Mouse (Mus musculus): ENCODE data around the gene Clpp. TPM values are rescaled to one million over a fixed set of nuclear protein-coding genes. Genes with fewer than 3 reads are reported as not detected.

Gene Clpp
- total RNA-seq (2014; rRNA removed) (137 and 150 TPM in 2 replicates), polyA plus RNA-seq (2015; fragmentation: Nextera tagmentation; extraction: Ambion mirVana) (163 TPM in 2 replicates)

DNA sequence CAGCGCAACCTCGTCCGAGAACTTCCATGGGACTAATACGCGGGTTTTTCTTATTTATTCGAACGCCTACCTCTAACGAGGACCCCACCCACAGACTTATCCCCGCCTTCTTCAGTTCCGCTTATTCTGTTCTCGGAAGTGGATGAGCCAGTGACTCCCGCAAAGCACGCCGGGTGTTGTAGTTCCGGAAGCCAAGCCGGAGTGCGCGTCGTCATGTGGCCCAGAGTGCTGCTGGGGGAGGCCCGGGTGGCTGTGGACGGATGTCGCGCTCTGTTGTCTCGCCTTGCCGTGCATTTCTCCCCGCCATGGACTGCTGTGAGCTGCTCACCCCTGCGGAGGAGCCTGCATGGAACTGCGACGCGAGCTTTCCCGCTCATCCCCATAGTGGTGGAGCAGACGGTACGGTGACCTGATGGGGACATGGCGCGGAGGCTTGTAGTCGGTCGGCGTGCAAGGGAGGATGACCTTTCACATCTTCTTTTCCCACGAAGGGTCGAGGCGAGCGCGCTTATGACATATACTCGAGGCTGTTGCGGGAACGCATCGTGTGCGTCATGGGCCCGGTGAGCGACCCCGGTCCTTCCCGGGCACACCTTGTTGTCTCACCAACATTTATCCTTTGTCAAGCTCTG lies at the start of gene Clpp:
Gene Clpp, plus strand, starts transcription at position 191 of the 632 bp plus-strand sequence.
- H3K27ac ChIP-seq: peak within 1 kb of the TSS; percentile 82
- H3K9ac ChIP-seq (replicated peaks; ENCODE audit: low read length): peak within 1 kb of the TSS; percentile 79
- peaks cover 6% of the 10 kb centered on the region for H3K4me1 ChIP-seq (ENCODE audit: insufficient read depth, low read length)
- peak within 1 kb of the TSS; percentile 77 for H3K4me3 ChIP-seq (ENCODE audit: low read length)
- no peaks in the 10 kb centered on the region for H3K27me3 ChIP-seq (ENCODE audit: insufficient read depth, low read length)
- TF ChIP-seq CTCF (IDR thresholded peaks at IDR 0.05; ENCODE audit: low read depth): no peak; the same call in 1 of the 2 replicates
- H3K4me2 ChIP-seq (ENCODE audit: low read depth, low read length): peak within 1 kb of the TSS; percentile 89
- no peaks in the 10 kb centered on the region for H3K9me3 ChIP-seq (ENCODE audit: low read length)
- under 1% methylated on average over 52 of the region's 52 CpGs for WGBS
- H3K36me3 ChIP-seq (ENCODE audit: insufficient read depth, low read length): peaks cover 22% of the 10 kb centered on the region
- ATAC-seq: peak; percentile 97
- DNase-seq (ENCODE audit: low spot score): peak; percentile 98

DNA sequence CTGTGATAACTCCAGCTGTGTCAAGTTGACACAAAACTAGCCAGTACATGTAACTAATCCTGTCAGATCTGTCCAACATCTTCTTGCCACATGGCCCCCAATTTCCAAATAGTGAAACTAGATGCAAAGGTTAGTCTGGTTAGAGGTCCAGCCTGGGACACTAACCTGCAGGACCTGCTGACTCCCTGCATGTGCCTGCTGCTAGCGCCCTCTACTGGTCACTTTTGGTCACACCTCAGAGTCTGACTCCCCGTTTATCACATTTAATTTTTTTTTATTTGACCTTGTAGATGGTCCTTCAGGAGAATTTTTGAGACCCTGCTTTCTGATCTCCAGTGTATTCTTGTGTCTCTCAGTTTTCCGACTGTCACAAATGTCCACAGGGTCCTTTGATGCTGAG lies 39.2 kb upstream of the Clpp start:
- peak; percentile 72 for TF ChIP-seq CTCF (IDR thresholded peaks at IDR 0.05; ENCODE audit: low read depth)
- no peak overlapping the region for H3K9ac ChIP-seq (replicated peaks; ENCODE audit: low read length)
- 0 out of 2 replicates have a peak, but pooled peaks cover 3% of the 10 kb centered on the region for H3K9me3 ChIP-seq (ENCODE audit: low read length)
- DNase-seq (ENCODE audit: low spot score) (peak; percentile 43), ATAC-seq (no peak)
- no peak overlapping the region for H3K27ac ChIP-seq
- no peak overlapping the region for H3K4me2 ChIP-seq (ENCODE audit: low read depth, low read length)
- H3K4me3 ChIP-seq (ENCODE audit: low read length): no peak overlapping the region
- no peaks in the 10 kb centered on the region for H3K4me1 ChIP-seq (ENCODE audit: insufficient read depth, low read length)
- no peaks in the 10 kb centered on the region for H3K27me3 ChIP-seq (ENCODE audit: insufficient read depth, low read length)
- no peaks in the 10 kb centered on the region for H3K36me3 ChIP-seq (ENCODE audit: insufficient read depth, low read length)
- WGBS: 20% methylated on average over 3 of the region's 3 CpGs

DNA sequence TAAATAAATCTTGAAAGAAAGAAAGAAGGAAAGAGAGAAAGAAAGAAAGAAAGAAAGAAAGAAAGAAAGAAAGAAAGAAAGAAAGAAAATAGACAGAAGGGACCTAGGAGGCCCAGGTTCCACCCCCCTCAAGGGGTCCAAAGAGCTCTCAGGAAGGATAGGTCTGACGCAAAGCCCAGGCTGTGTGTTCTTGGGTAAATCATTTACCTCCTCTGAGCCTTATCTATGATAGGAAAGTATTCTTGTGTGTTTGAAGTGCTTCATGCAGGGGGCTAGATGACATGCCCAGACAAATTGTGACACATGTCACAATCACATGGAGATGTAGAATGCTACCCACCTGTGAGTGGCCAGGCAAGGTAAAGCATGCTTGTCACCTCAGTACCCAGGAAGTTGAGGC lies 37.5 kb upstream of the Clpp start:
- Histone ChIP-seq H3K27ac (no peak overlapping the region), H3K36me3 (ENCODE audit: insufficient read depth, low read length) (no peaks in the 10 kb centered on the region), H3K4me2 (ENCODE audit: low read depth, low read length) (no peak overlapping the region), H3K4me1 (ENCODE audit: insufficient read depth, low read length) (no peaks in the 10 kb centered on the region), H3K27me3 (ENCODE audit: insufficient read depth, low read length) (no peaks in the 10 kb centered on the region), H3K9ac (replicated peaks; ENCODE audit: low read length) (no peak overlapping the region), H3K9me3 (ENCODE audit: low read length) (no peaks in the 10 kb centered on the region), H3K4me3 (ENCODE audit: low read length) (no peak overlapping the region)
- ATAC-seq: no peak
- DNase-seq (ENCODE audit: low spot score): no peak
- WGBS: 87% methylated on average over 1 of the region's 1 CpGs
- TF ChIP-seq CTCF (IDR thresholded peaks at IDR 0.05; ENCODE audit: low read depth): no peak

DNA sequence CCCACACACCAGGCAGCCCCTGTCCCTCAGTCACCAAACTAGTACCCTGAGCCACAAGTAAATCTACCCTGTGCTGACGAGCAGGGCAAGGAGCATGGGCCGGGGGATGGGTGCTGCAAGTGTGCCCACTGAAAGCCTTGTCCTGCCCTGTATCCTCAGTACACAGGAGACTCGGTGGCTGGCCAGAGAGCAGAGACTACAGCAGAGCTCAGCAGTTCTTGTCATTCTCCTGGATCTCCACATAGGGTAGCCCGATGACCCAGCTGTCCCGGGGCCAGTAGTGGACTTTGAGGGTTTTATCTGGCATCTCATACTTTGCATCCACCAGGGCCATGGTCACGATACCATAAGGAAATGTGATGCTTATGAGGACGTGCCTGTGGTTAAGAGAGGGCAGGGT lies 35.2 kb upstream of the Clpp start:
- no peaks in the 10 kb centered on the region for H3K27me3 ChIP-seq (ENCODE audit: insufficient read depth, low read length)
- no peaks in the 10 kb centered on the region for H3K4me1 ChIP-seq (ENCODE audit: insufficient read depth, low read length)
- DNase-seq (ENCODE audit: low spot score) (no peak), ATAC-seq (no peak)
- H3K4me2 ChIP-seq (ENCODE audit: low read depth, low read length): no peak overlapping the region
- TF ChIP-seq CTCF (IDR thresholded peaks at IDR 0.05; ENCODE audit: low read depth): no peak
- no peaks in the 10 kb centered on the region for H3K9me3 ChIP-seq (ENCODE audit: low read length)
- H3K4me3 ChIP-seq (ENCODE audit: low read length): no peak overlapping the region
- H3K36me3 ChIP-seq (ENCODE audit: insufficient read depth, low read length): no peaks in the 10 kb centered on the region
- H3K9ac ChIP-seq (replicated peaks; ENCODE audit: low read length): no peak overlapping the region
- H3K27ac ChIP-seq: no peak overlapping the region
- WGBS: 79% methylated on average over 7 of the region's 7 CpGs

DNA sequence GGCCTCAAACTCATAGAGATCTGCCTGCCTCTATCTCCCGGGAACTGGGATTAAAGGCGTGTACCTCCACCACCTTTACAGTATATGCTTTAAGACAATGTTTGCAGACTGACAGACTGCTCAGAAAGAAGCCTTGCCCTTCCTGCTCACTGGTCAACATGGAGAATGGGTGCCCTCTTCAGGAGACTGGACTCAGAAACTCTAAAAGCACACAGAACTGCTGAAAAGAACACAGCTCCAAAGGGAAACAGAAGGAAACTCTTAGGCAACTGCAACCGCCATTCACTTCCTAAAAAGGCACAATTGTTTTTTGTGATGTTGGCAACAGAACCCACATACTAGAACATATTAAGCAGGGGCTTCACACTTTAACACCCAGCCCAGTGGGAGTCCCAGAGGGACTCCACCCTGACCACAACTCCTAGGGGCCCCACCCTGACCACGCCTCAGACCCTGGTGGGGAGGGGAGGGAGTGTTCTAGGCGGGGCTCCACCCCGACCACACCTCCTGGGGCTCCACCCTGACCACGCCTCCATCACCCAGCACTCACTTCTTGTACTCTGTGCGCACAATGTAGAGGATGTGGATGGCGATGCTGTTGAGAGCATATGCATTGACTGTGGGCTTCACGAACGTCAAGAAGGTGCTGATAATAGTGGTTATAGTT lies 32.2 kb upstream of the Clpp start:
- Histone ChIP-seq H3K4me3 (ENCODE audit: low read length) (no peak overlapping the region), H3K9ac (replicated peaks; ENCODE audit: low read length) (no peak overlapping the region), H3K4me1 (ENCODE audit: insufficient read depth, low read length) (no peaks in the 10 kb centered on the region), H3K9me3 (ENCODE audit: low read length) (no peaks in the 10 kb centered on the region), H3K36me3 (ENCODE audit: insufficient read depth, low read length) (no peaks in the 10 kb centered on the region), H3K27ac (no peak overlapping the region), H3K4me2 (ENCODE audit: low read depth, low read length) (no peak overlapping the region), H3K27me3 (ENCODE audit: insufficient read depth, low read length) (no peaks in the 10 kb centered on the region)
- no peak for ATAC-seq
- no peak for DNase-seq (ENCODE audit: low spot score)
- WGBS: 38% methylated on average over 11 of the region's 11 CpGs
- TF ChIP-seq CTCF (IDR thresholded peaks at IDR 0.05; ENCODE audit: low read depth): no peak

DNA sequence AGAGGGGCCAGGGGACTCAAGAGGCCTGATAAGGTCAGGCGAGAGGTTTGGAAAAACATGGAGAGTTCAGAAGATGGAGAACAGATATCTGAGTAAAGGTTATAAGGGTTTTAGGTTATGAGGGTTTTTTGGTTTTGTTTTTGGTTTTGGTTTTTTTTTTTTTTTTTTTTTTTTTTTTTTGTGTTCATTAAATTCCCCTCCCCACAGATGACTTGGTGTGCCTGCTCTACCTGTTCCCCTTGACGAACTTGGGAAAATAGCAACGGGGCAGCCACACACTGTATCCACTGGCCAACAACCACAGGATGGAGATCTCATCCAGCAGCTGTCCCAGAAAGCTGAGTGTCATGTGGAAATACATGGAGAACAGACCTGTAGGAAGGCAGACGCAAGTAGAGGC lies 31.4 kb upstream of the Clpp start:
- 84% methylated on average over 4 of the region's 4 CpGs for WGBS
- no peak for TF ChIP-seq CTCF (IDR thresholded peaks at IDR 0.05; ENCODE audit: low read depth)
- H3K27me3 ChIP-seq (ENCODE audit: insufficient read depth, low read length): no peaks in the 10 kb centered on the region

DNA sequence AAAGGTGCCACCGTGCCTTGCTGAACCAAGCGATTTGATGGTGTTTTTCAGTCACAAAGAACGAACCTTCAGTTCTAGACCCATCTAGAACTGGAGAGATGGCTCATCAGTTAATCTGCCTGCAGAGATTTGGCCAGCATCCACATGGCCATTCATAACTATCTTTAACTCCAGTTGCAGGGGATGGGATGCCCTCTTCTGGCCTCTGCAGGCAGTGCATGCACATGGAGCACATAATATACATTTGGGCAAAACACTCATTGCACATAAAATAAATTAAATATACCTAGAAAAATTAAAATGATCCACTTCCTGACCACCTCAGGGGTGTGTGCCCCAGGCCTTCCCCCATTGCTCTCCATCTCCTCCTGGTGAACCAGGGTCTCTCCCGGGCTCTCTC lies 28.2 kb upstream of the Clpp start:
- no peaks in the 10 kb centered on the region for H3K27me3 ChIP-seq (ENCODE audit: insufficient read depth, low read length)
- WGBS: 95% methylated on average over 4 of the region's 4 CpGs

More for the DNA sequence above, 31.4 kb upstream of the Clpp start:
- Histone ChIP-seq H3K9me3 (ENCODE audit: low read length) (no peaks in the 10 kb centered on the region), H3K4me1 (ENCODE audit: insufficient read depth, low read length) (no peaks in the 10 kb centered on the region), H3K4me3 (ENCODE audit: low read length) (no peak overlapping the region), H3K9ac (replicated peaks; ENCODE audit: low read length) (no peak overlapping the region), H3K36me3 (ENCODE audit: insufficient read depth, low read length) (no peaks in the 10 kb centered on the region), H3K27ac (no peak overlapping the region), H3K4me2 (ENCODE audit: low read depth, low read length) (no peak overlapping the region)
- no peak for ATAC-seq
- no peak for DNase-seq (ENCODE audit: low spot score)

More for the DNA sequence above, 28.2 kb upstream of the Clpp start:
- Histone ChIP-seq H3K4me2 (ENCODE audit: low read depth, low read length) (no peak overlapping the region), H3K9me3 (ENCODE audit: low read length) (no peaks in the 10 kb centered on the region), H3K9ac (replicated peaks; ENCODE audit: low read length) (no peak overlapping the region), H3K36me3 (ENCODE audit: insufficient read depth, low read length) (no peaks in the 10 kb centered on the region), H3K27ac (no peak overlapping the region), H3K4me3 (ENCODE audit: low read length) (no peak overlapping the region), H3K4me1 (ENCODE audit: insufficient read depth, low read length) (no peaks in the 10 kb centered on the region)
- TF ChIP-seq CTCF (IDR thresholded peaks at IDR 0.05; ENCODE audit: low read depth): peak; percentile 31
- ATAC-seq (no peak), DNase-seq (ENCODE audit: low spot score) (no peak)

All from hindbrain, postnatal 0 days (tissue).